Mouse (Mus musculus): ENCODE data around the gene Lrrc8e. TPM values are rescaled to one million over a fixed set of nuclear protein-coding genes. Genes with fewer than 3 reads are reported as not detected.

Gene Lrrc8e
- polyA plus RNA-seq, 1 experiment from 2014 or later, result 0.28 TPM

- WGBS, result 9% methylated on average over 44 of the region's 44 CpGs
- Histone ChIP-seq H3K9me3 (replicated peaks) (peaks cover 5% of the 10 kb centered on the region; the same call in 1 of the 2 replicates), H3K27ac (ENCODE audit: poor library complexity, severe bottlenecking) (no peak overlapping the region), H3K9ac (peak overlapping the region; percentile 23), H3K4me3 (peak overlapping the region; percentile 29), H3K4me2 (peak overlapping the region; percentile 61), H3K27me3 (replicated peaks) (peaks cover 73% of the 10 kb centered on the region), H3K36me3 (no peaks in the 10 kb centered on the region), H3K4me1 (replicated peaks) (peaks cover 18% of the 10 kb centered on the region)
- 0 out of 2 replicates have a peak, but pooled peaks have one; percentile 20 for ATAC-seq (ENCODE audit: insufficient number of reproducible peaks, low FRiP score)
Observed at GRCm38 (mm10) chr8:4206182-4207015, 20.2 kb upstream of the Lrrc8e start.

- no peak overlapping the region for H3K27ac ChIP-seq (ENCODE audit: poor library complexity, severe bottlenecking)
- H3K9ac ChIP-seq, result 0 out of 2 replicates have a peak overlapping the region, but pooled peaks have one; percentile 23
- H3K4me2 ChIP-seq, result peak overlapping the region; percentile 61
- H3K4me1 ChIP-seq (replicated peaks), result peaks cover 18% of the 10 kb centered on the region
- 49% methylated on average over 2 of the region's 2 CpGs for WGBS
- H3K9me3 ChIP-seq (replicated peaks), result peaks cover 5% of the 10 kb centered on the region; the same call in 1 of the 2 replicates
- H3K4me3 ChIP-seq, result no peak overlapping the region
- no peaks in the 10 kb centered on the region for H3K36me3 ChIP-seq
- H3K27me3 ChIP-seq (replicated peaks), result peaks cover 79% of the 10 kb centered on the region
- ATAC-seq (ENCODE audit: insufficient number of reproducible peaks, low FRiP score), result 0 out of 2 replicates have a peak, but pooled peaks have one; percentile 7
Observed at GRCm38 (mm10) chr8:4207016-4207350, 19.6 kb upstream of the Lrrc8e start.

- H3K27ac ChIP-seq (ENCODE audit: poor library complexity, severe bottlenecking), result no peak overlapping the region
- H3K4me2 ChIP-seq, result no peak overlapping the region
- H3K27me3 ChIP-seq (replicated peaks), result peaks cover 77% of the 10 kb centered on the region
- H3K4me3 ChIP-seq, result no peak overlapping the region
- H3K36me3 ChIP-seq, result no peaks in the 10 kb centered on the region
- 72% methylated on average over 6 of the region's 6 CpGs for WGBS
- H3K9ac ChIP-seq, result no peak overlapping the region
- peaks cover 5% of the 10 kb centered on the region; the same call in 1 of the 2 replicates for H3K9me3 ChIP-seq (replicated peaks)
- ATAC-seq (ENCODE audit: insufficient number of reproducible peaks, low FRiP score), result no peak
- H3K4me1 ChIP-seq (replicated peaks), result peaks cover 33% of the 10 kb centered on the region
Observed at GRCm38 (mm10) chr8:4211097-4211496, 15.5 kb upstream of the Lrrc8e start.

- Histone ChIP-seq H3K4me1 (replicated peaks) (peaks cover 37% of the 10 kb centered on the region), H3K27ac (ENCODE audit: poor library complexity, severe bottlenecking) (no peak overlapping the region), H3K4me2 (peak overlapping the region; percentile 80), H3K27me3 (replicated peaks) (peaks cover 77% of the 10 kb centered on the region), H3K9me3 (replicated peaks) (peaks cover 5% of the 10 kb centered on the region; the same call in 1 of the 2 replicates), H3K9ac (peak overlapping the region; percentile 46; the same call in 1 of the 2 replicates), H3K36me3 (no peaks in the 10 kb centered on the region), H3K4me3 (peak overlapping the region; percentile 42)
- ATAC-seq (ENCODE audit: insufficient number of reproducible peaks, low FRiP score), result peak; percentile 24
- WGBS, result under 1% methylated on average over 25 of the region's 25 CpGs
Observed at GRCm38 (mm10) chr8:4212809-4213209, 13.8 kb upstream of the Lrrc8e start.

- H3K27ac ChIP-seq (ENCODE audit: poor library complexity, severe bottlenecking), result no peak overlapping the region
- peaks cover 77% of the 10 kb centered on the region for H3K27me3 ChIP-seq (replicated peaks)
- H3K9ac ChIP-seq, result peak overlapping the region; percentile 46; the same call in 1 of the 2 replicates
- H3K4me2 ChIP-seq, result peak overlapping the region; percentile 80
- H3K9me3 ChIP-seq (replicated peaks), result peaks cover 5% of the 10 kb centered on the region; the same call in 1 of the 2 replicates
- peak overlapping the region; percentile 42 for H3K4me3 ChIP-seq
- H3K36me3 ChIP-seq, result no peaks in the 10 kb centered on the region
- peaks cover 37% of the 10 kb centered on the region for H3K4me1 ChIP-seq (replicated peaks)
- 4% methylated on average over 18 of the region's 18 CpGs for WGBS
- peak; percentile 60 for ATAC-seq (ENCODE audit: insufficient number of reproducible peaks, low FRiP score)
Observed at GRCm38 (mm10) chr8:4213210-4214005, 13.2 kb upstream of the Lrrc8e start.

- peak; percentile 60 for ATAC-seq (ENCODE audit: insufficient number of reproducible peaks, low FRiP score)
- no peaks in the 10 kb centered on the region for H3K36me3 ChIP-seq
- peaks cover 4% of the 10 kb centered on the region; the same call in 1 of the 2 replicates for H3K9me3 ChIP-seq (replicated peaks)
- H3K4me2 ChIP-seq, result peak overlapping the region; percentile 80
- 4% methylated on average over 33 of the region's 33 CpGs for WGBS
- 0 out of 2 replicates have a peak overlapping the region, but pooled peaks have one; percentile 16 for H3K9ac ChIP-seq
- peak overlapping the region; percentile 42 for H3K4me3 ChIP-seq
- no peak overlapping the region for H3K27ac ChIP-seq (ENCODE audit: poor library complexity, severe bottlenecking)
- H3K4me1 ChIP-seq (replicated peaks), result peaks cover 37% of the 10 kb centered on the region
- H3K27me3 ChIP-seq (replicated peaks), result peaks cover 81% of the 10 kb centered on the region
Observed at GRCm38 (mm10) chr8:4214006-4214980, 12.3 kb upstream of the Lrrc8e start.

GRCm38 (mm10) chr8:4216296-4216695, 10.3 kb upstream of the Lrrc8e start:
- 8% methylated on average over 18 of the region's 18 CpGs for WGBS
- Histone ChIP-seq H3K4me2 (peak overlapping the region; percentile 95), H3K27me3 (replicated peaks) (peaks cover 88% of the 10 kb centered on the region), H3K4me3 (peak overlapping the region; percentile 56), H3K27ac (ENCODE audit: poor library complexity, severe bottlenecking) (no peak overlapping the region), H3K36me3 (no peaks in the 10 kb centered on the region), H3K4me1 (replicated peaks) (peaks cover 37% of the 10 kb centered on the region), H3K9me3 (replicated peaks) (no peaks in the 10 kb centered on the region), H3K9ac (peak overlapping the region; percentile 63; the same call in 1 of the 2 replicates)
- no peak for ATAC-seq (ENCODE audit: insufficient number of reproducible peaks, low FRiP score)

- 1% methylated on average over 44 of the region's 44 CpGs for WGBS
- H3K4me1 ChIP-seq (replicated peaks), result peaks cover 37% of the 10 kb centered on the region
- peaks cover 87% of the 10 kb centered on the region for H3K27me3 ChIP-seq (replicated peaks)
- H3K4me3 ChIP-seq, result peak within 1 kb of the TSS; percentile 56
- H3K4me2 ChIP-seq, result peak within 1 kb of the TSS; percentile 95
- no peaks in the 10 kb centered on the region for H3K36me3 ChIP-seq
- H3K9ac ChIP-seq, result peak within 1 kb of the TSS; percentile 63
- H3K27ac ChIP-seq (ENCODE audit: poor library complexity, severe bottlenecking), result no peak within 1 kb of the TSS
- ATAC-seq (ENCODE audit: insufficient number of reproducible peaks, low FRiP score), result peak; percentile 52; the same call in 1 of the 2 replicates
- H3K9me3 ChIP-seq (replicated peaks), result no peaks in the 10 kb centered on the region
Observed at GRCm38 (mm10) chr8:4216791-4217621, 9.6 kb upstream of the Lrrc8e start, which contains the start of gene Prr36. TSS of gene Prr36 (minus strand) at chr8:4217459.

- ATAC-seq (ENCODE audit: insufficient number of reproducible peaks, low FRiP score), result no peak
- H3K36me3 ChIP-seq, result no peaks in the 10 kb centered on the region
- H3K9me3 ChIP-seq (replicated peaks), result no peaks in the 10 kb centered on the region
- H3K4me2 ChIP-seq, result no peak overlapping the region
- WGBS, result 83% methylated on average over 3 of the region's 3 CpGs
- H3K27me3 ChIP-seq (replicated peaks), result peaks cover 76% of the 10 kb centered on the region
- H3K4me3 ChIP-seq, result no peak overlapping the region
- no peak overlapping the region for H3K27ac ChIP-seq (ENCODE audit: poor library complexity, severe bottlenecking)
- no peak overlapping the region for H3K9ac ChIP-seq
- peaks cover 17% of the 10 kb centered on the region; the same call in 1 of the 2 replicates for H3K4me1 ChIP-seq (replicated peaks)
Observed at GRCm38 (mm10) chr8:4219617-4220016, 7.0 kb upstream of the Lrrc8e start.
